Mouse (Mus musculus) cerebellum, adult 9-10 months (tissue): ENCODE results near the gene Olfr709-ps1.
"Not testable (repeated sequence)": the region's sequence is repeated elsewhere in the genome, so short reads cannot be mapped to it uniquely, and the experiment has no call there.

Source experiments
- DNase-seq: peaks from one replicate; pipeline ENCODE4 v3.0.0; 2022

The Olfr709-ps1 gene

GRCm38 (mm10) chr7:106932119-106932518, at the start of gene Olfr709-ps1:
Olfr709-ps1 (minus strand) TSS chr7:106932219.
- no peak for DNase-seq

- DNase-seq = no peak
Observed at GRCm38 (mm10) chr7:106975353-106975752, 43.3 kb upstream of the Olfr709-ps1 start, which contains the start of gene Olfr711. Olfr711 (minus strand) TSS chr7:106975453.

- not testable (repeated sequence) for DNase-seq
Observed at GRCm38 (mm10) chr7:106967503-106967902, 35.5 kb upstream of the Olfr709-ps1 start.

GRCm38 (mm10) chr7:106963837-106964236, 31.8 kb upstream of the Olfr709-ps1 start, which contains the start of gene Olfr6:
Olfr6 (minus strand) TSS chr7:106963937.
- no peak for DNase-seq

- DNase-seq = no peak
Observed at GRCm38 (mm10) chr7:106948212-106948611, 16.2 kb upstream of the Olfr709-ps1 start, which contains the start of gene Olfr710. Olfr710 (minus strand) TSS chr7:106948312.

- peak; percentile 1 for DNase-seq
Observed at GRCm38 (mm10) chr7:106920961-106921360, 11.1 kb downstream of the Olfr709-ps1 start.

- no peak for DNase-seq
Observed at GRCm38 (mm10) chr7:106907676-106908075, 24.3 kb downstream of the Olfr709-ps1 start, which contains the start of gene Olfr1532-ps1. Olfr1532-ps1 (plus strand) TSS chr7:106908001.

- not testable (repeated sequence) for DNase-seq
Observed at GRCm38 (mm10) chr7:106901141-106901540, 30.9 kb downstream of the Olfr709-ps1 start, which contains the start of gene Olfr707. Olfr707 (minus strand) TSS chr7:106901241.

- DNase-seq = no peak
Observed at GRCm38 (mm10) chr7:106888062-106888461, 44.0 kb downstream of the Olfr709-ps1 start, which contains the start of gene Olfr706. Olfr706 (minus strand) TSS chr7:106888162.

GRCm38 (mm10) chr7:106876791-106877190, 55.2 kb downstream of the Olfr709-ps1 start, which contains the start of gene Olfr705:
Olfr705 (minus strand) TSS chr7:106876891.
- DNase-seq = no peak
